Mouse (Mus musculus): Measurements from ENCODE around the gene Mfrp.

The Mfrp gene

GRCm38 (mm10) chr9:44129633-44130032, 28.1 kb downstream of the Mfrp start:
- DNase-seq (ENCODE audit: low read depth, low spot score) = no peak

DNA sequence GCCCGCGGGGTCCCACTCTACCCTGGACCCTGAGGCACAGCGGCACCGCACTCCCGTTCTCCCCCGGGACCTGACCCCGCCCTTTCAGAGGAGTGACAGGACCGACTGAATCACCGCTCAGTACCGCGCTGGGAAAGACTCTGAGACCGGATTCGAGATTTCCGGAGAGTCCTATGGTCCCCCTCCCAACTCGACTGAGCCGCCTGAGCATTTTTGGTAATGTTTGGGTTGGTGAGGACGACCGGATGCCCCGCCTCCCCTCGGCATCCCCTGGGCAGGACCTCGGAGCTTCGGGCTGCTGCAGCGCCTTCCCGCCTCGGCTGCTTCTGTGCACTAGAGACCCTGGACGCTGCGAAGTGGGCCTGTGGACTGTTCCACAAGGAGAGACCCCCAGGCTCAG, 28.5 kb downstream of the Mfrp start:
- DNase-seq (ENCODE audit: low read depth, low spot score) = peak; percentile 45

DNA sequence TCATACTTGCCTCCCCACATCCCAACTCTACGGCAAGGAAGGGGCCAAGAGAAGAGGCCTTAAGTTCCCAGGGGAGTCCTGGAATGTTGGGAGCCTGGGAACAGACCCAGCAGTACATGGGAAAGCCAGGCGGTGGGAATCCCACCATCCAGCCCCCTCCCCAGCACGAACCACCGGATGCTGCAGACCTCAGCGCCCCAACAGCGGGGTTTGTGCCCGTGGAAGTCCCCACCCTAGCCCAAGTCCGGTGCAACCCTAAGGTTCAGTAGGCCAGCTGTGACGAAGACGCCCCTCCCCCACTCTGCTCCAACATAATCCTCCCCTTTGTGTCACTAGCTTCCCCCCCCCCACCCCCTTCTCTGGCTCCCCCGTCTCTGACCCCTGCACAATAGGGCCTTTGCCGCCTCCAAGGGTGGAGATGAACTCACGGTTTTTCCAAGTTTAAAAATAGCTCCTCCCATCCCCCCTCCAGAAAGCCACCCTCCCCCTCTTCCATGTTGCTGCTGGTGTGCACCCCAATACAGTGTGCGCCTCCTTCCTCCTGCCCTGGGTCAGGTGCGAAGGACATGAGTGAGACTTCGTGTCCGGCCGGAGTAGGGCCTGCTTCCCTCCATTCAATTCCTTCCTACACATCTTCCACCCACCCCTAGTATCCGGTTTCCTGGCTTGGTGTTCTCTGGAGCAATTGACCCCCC, 29.2 kb downstream of the Mfrp start:
- no peak for DNase-seq (ENCODE audit: low read depth, low spot score)

- no peak for DNase-seq (ENCODE audit: low read depth, low spot score)
Observed at GRCm38 (mm10) chr9:44131276-44131590, 29.7 kb downstream of the Mfrp start.

DNA sequence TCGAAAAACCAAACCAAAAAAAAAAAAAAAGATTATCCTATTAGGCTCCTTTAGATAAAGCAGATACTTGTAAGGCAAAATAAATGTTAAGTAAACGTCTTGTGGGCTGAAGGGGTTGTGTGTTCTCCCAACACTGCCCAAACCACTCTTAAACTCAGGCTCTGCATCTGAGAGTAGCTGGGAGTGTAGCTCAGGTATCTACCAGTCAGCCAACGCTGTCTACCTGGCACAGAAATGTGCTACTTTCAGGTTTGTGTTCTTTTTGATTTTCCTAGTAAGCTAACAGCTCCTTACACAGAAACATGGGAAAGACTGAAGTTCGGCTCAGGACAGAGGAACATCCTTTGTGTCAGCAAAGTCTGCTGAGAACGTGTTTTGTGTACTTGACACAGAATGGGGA, 30.7 kb downstream of the Mfrp start:
- DNase-seq (ENCODE audit: low read depth, low spot score) = no peak

DNA sequence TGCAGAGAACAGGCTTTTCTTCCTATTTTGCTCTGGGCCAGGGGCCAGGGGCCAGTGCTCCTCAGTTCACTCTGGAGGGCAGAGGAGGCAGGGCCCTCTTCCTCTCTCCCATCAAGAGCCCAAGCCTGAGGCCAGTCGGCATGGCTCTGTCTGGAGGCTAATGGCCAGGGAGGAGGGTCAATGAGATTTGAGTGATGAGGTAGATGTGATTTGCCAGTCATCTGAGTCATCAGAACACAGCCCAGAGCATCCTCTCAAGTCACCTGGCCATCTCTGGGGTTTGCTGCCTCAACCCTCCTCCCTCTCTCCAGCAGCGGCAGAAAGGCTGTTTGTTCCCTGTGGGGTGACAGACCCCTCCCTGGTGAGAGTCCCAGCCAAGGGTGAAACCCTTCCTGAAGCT, 31.8 kb downstream of the Mfrp start:
- no peak for DNase-seq (ENCODE audit: low read depth, low spot score)

GRCm38 (mm10) chr9:44134101-44134850, 32.7 kb downstream of the Mfrp start, which contains the start of gene Mcam:
TSS of gene Mcam (plus strand) at chr9:44134469.
- no peak for DNase-seq (ENCODE audit: low read depth, low spot score)

GRCm38 (mm10) chr9:44134851-44135730, 33.6 kb downstream of the Mfrp start:
- no peak for DNase-seq (ENCODE audit: low read depth, low spot score)

GRCm38 (mm10) chr9:44135731-44136411, 34.3 kb downstream of the Mfrp start:
- no peak for DNase-seq (ENCODE audit: low read depth, low spot score)

GRCm38 (mm10) chr9:44137846-44138245, 36.3 kb downstream of the Mfrp start:
- DNase-seq (ENCODE audit: low read depth, low spot score) = no peak

DNA sequence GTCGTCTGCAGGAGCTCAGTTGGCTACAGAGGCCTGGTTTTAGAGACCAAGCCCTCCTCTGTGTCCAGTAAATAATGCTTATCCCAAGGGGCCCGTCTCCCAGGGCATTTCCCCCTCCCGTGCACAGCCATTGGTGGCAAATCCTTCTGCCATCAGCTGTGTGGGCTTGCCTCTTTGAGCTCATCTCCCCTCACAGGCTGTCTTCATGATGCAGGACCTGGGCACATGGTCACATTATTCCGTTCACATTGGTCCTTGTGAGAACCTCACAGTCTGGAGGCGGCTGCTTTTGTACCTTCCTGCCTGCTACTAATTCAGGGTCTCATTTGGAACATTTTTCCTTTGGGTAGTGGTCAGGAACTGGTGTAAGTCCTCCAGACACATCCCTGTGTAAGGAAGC, 40.4 kb downstream of the Mfrp start:
- DNase-seq (ENCODE audit: low read depth, low spot score) = no peak

DNA sequence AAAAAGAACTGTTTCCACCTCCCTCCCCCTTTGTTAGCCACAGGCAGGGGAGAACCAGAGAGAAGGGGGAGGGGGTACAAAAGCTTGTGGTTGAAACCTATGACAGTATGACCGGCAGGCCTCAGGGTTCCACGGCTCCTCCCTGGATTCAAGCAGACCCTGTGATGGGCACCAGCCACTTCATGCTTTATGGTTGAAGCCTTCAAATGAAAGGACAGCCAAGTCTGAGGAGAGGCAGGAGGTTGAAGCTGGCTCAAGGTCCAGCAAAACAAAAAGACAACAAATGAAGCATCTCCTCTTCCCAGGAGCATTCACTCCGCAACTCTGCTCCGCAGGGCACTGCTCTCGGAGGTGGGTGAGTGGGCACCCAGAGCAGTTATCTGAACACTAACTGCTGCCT, 41.9 kb downstream of the Mfrp start:
- DNase-seq (ENCODE audit: low read depth, low spot score) = no peak

DNA sequence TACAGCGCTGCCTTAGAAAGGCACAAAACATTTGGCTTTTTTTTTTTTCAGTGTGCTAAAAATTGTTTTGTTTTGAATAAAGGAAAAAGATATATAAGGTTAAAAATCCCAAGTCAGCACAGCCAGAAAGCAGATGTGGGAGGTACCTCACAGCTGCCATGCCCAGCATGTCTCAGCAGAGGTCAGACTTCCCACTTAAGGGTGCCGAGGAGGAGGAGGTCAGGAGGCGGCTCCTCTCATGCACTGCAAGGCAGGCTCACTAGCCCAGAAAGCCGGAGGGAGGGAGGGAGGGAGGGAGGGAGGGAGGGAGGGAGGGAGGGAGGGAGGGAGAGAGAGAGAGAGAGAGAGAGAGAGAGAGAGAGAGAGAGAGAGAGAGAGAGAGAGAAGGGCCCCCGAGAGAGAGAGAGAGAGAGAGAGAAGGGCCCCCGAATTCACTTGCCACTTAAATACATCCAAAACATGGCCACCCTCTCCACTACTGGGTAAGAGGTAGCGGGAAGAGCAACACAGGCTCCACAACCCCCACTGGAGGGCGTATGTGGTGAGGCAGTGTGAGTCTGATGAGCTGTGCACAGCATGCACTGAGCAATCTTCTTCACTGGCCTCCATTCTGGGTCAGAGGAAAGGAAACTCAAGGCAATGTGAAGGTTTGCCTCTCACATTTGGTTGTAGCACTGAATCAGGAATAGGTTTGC, 42.6 kb downstream of the Mfrp start:
- no peak for DNase-seq (ENCODE audit: low read depth, low spot score)

DNA sequence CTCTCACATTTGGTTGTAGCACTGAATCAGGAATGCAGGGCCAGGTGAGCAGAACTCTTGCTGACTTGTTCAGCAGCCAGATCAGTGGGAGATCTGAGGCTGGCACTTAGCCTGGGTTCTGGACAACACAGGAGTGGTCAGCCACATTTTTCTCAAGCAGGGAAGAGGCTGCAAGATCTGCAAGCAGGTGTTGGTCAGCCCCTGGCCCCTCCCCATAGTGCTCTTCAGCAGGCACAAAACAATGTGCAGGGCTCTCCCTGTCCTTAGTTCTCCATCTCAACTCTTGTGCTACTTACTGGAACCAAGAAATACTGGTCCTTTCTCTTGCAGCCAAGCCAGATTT, 43.2 kb downstream of the Mfrp start:
- DNase-seq (ENCODE audit: low read depth, low spot score) = no peak

- DNase-seq (ENCODE audit: low read depth, low spot score) = no peak
Observed at GRCm38 (mm10) chr9:44147290-44147689, 45.8 kb downstream of the Mfrp start.

Data from embryo, embryonic 11.5 days (tissue).